Mouse (Mus musculus) heart, embryonic 11.5 days (tissue): ENCODE measurements around the gene Trappc4. TPM values are rescaled to one million over a fixed set of nuclear protein-coding genes. Genes with fewer than 3 reads are reported as not detected.
A peak's percentile ranks its signal among the peaks of the same experiment; 100 is the strongest.

Source experiments
- ATAC-seq: fragments of 200-750 bp; cut with Nextera tagmentation; replicated peaks from 2 replicates; pipeline ENCODE4 v1.8.0; 2017; ENCODE audit warnings: moderate library complexity; ENCODE audit not compliant: insufficient number of reproducible peaks, low FRiP score, low TSS enrichment
- H3K27ac ChIP-seq: fragments of 300-500 bp; sonication (generic); 2 replicates; pipeline ENCODE4 v1.5.1; 2014; ENCODE audit warnings: mild to moderate bottlenecking, low read depth, low read length
- H3K27me3 ChIP-seq: fragments of 300-500 bp; sonication (generic); 2 replicates; pipeline ENCODE4 v1.6.1; 2014; ENCODE audit warnings: mild to moderate bottlenecking, low read length, mixed read lengths; ENCODE audit not compliant: control insufficient read depth, insufficient read depth
- H3K36me3 ChIP-seq: fragments of 300-500 bp; sonication (generic); 2 replicates; pipeline ENCODE4 v1.6.1; 2014; ENCODE audit warnings: mild to moderate bottlenecking, low read length, moderate library complexity, mixed read lengths; ENCODE audit not compliant: control insufficient read depth, insufficient read depth
- H3K4me1 ChIP-seq: fragments of 300-500 bp; sonication (generic); 2 replicates; pipeline ENCODE4 v1.6.1; 2014; ENCODE audit warnings: low read length; ENCODE audit not compliant: control insufficient read depth, insufficient read depth
- H3K4me2 ChIP-seq: fragments of 300-500 bp; sonication (generic); 2 replicates; pipeline ENCODE4 v1.6.1; 2014; ENCODE audit warnings: mild to moderate bottlenecking, moderate library complexity
- H3K4me3 ChIP-seq: fragments of 300-500 bp; sonication (generic); 2 replicates; pipeline ENCODE4 v1.5.1; 2014; ENCODE audit warnings: low read depth, low read length
- H3K9ac ChIP-seq: fragments of 300-500 bp; sonication (generic); 2 replicates; pipeline ENCODE4 v1.6.1; 2014; ENCODE audit warnings: mild to moderate bottlenecking, low read depth, low read length, moderate library complexity
- H3K9me3 ChIP-seq: fragments of 300-500 bp; sonication (generic); replicated peaks from 2 replicates; pipeline ENCODE4 v1.6.1; 2016; ENCODE audit warnings: low read length; ENCODE audit not compliant: control insufficient read depth
- WGBS: fragments of 180-500 bp; shearing (Covaris S2); extraction: QIAGEN DNeasy Blood & Tissue Kit; methylation state at CpG from one replicate; pipeline ENCODE4 v1.1.7; 2014; ENCODE audit not compliant: insufficient replicate concordance; 5-methylcytosine and 5-hydroxymethylcytosine counted together
- polyA plus RNA-seq: library from polyadenylated mRNA; unstranded; fragments of >200 nt; fragmentation: Nextera tagmentation; extraction: Ambion mirVana; gene quantifications from 2 replicates; pipeline ENCODE4 v1.2.1, GENCODE M21; 2014

Trappc4 gene
- polyA plus RNA-seq, 1 experiment from 2014 or later, result 76.8 TPM

- Histone ChIP-seq H3K27me3 (no peaks in the 10 kb centered on the region), H3K4me3 (peak overlapping the region; percentile 78), H3K9me3 (no peaks in the 10 kb centered on the region), H3K9ac (peak overlapping the region; percentile 28; the same call in 1 of the 2 replicates), H3K4me2 (peak overlapping the region; percentile 89), H3K27ac (no peak overlapping the region), H3K36me3 (peaks cover 23% of the 10 kb centered on the region), H3K4me1 (peaks cover 9% of the 10 kb centered on the region)
- no peak for ATAC-seq
- 39% methylated on average over 4 of the region's 4 CpGs for WGBS
Measured at GRCm38 (mm10) chr9:44398087-44398486, 9.3 kb downstream of the Trappc4 start.

- peak within 1 kb of the TSS; percentile 80 for H3K27ac ChIP-seq
- H3K4me1 ChIP-seq, result peaks cover 9% of the 10 kb centered on the region
Measured at GRCm38 (mm10) chr9:44396684-44397411, 10.6 kb downstream of the Trappc4 start, which contains the start of gene Slc37a4. Gene Slc37a4, plus strand, starts transcription at chr9:44396852.

GRCm38 (mm10) chr9:44391466-44391865 lies 15.9 kb downstream of the Trappc4 start:
- no peak; the same call in 1 of the 2 replicates for ATAC-seq
- peaks cover 33% of the 10 kb centered on the region for H3K36me3 ChIP-seq

More at GRCm38 (mm10) chr9:44396684-44397411, 10.6 kb downstream of the Trappc4 start, which contains the start of gene Slc37a4:
- Histone ChIP-seq H3K36me3 (peaks cover 14% of the 10 kb centered on the region), H3K9ac (peak within 1 kb of the TSS; percentile 91), H3K9me3 (no peaks in the 10 kb centered on the region), H3K27me3 (no peaks in the 10 kb centered on the region), H3K4me3 (peak within 1 kb of the TSS; percentile 78), H3K4me2 (peak within 1 kb of the TSS; percentile 89)
- under 1% methylated on average over 43 of the region's 43 CpGs for WGBS
- peak; percentile 99 for ATAC-seq

GRCm38 (mm10) chr9:44389273-44389672 lies 18.1 kb downstream of the Trappc4 start:
- Histone ChIP-seq H3K36me3 (peaks cover 52% of the 10 kb centered on the region), H3K9ac (no peak overlapping the region), H3K27me3 (no peaks in the 10 kb centered on the region), H3K4me2 (no peak overlapping the region), H3K4me1 (no peaks in the 10 kb centered on the region), H3K9me3 (no peaks in the 10 kb centered on the region), H3K27ac (no peak overlapping the region), H3K4me3 (no peak overlapping the region)
- no peak for ATAC-seq
- 62% methylated on average over 8 of the region's 8 CpGs for whole genome bisulfite sequencing

More at GRCm38 (mm10) chr9:44391466-44391865, 15.9 kb downstream of the Trappc4 start:
- H3K9ac ChIP-seq, result no peak overlapping the region
- H3K27ac ChIP-seq, result no peak overlapping the region
- no peak overlapping the region for H3K4me3 ChIP-seq
- no peaks in the 10 kb centered on the region for H3K9me3 ChIP-seq
- H3K4me1 ChIP-seq, result no peaks in the 10 kb centered on the region
- H3K27me3 ChIP-seq, result no peaks in the 10 kb centered on the region
- H3K4me2 ChIP-seq, result no peak overlapping the region
- WGBS, result 47% methylated on average over 4 of the region's 4 CpGs

GRCm38 (mm10) chr9:44387221-44387620 lies 20.2 kb downstream of the Trappc4 start:
- no peak overlapping the region for H3K9ac ChIP-seq

GRCm38 (mm10) chr9:44384596-44384995 lies 22.8 kb downstream of the Trappc4 start:
- ATAC-seq, result no peak
- Histone ChIP-seq H3K27ac (no peak overlapping the region), H3K9ac (no peak overlapping the region), H3K4me2 (no peak overlapping the region), H3K36me3 (peaks cover 63% of the 10 kb centered on the region), H3K4me3 (no peak overlapping the region), H3K27me3 (no peaks in the 10 kb centered on the region), H3K9me3 (no peaks in the 10 kb centered on the region), H3K4me1 (peaks cover 9% of the 10 kb centered on the region)
- 89% methylated on average over 13 of the region's 13 CpGs for WGBS

More at GRCm38 (mm10) chr9:44387221-44387620, 20.2 kb downstream of the Trappc4 start:
- no peaks in the 10 kb centered on the region for H3K27me3 ChIP-seq
- no peaks in the 10 kb centered on the region for H3K9me3 ChIP-seq
- no peak for ATAC-seq
- no peak overlapping the region for H3K4me2 ChIP-seq
- H3K4me1 ChIP-seq, result no peaks in the 10 kb centered on the region
- no peak overlapping the region for H3K4me3 ChIP-seq
- 75% methylated on average over 3 of the region's 3 CpGs for WGBS
- H3K36me3 ChIP-seq, result peaks cover 63% of the 10 kb centered on the region
- no peak overlapping the region for H3K27ac ChIP-seq

GRCm38 (mm10) chr9:44379862-44380261 lies 27.5 kb downstream of the Trappc4 start:
- Histone ChIP-seq H3K27ac (peak overlapping the region; percentile 83), H3K27me3 (no peaks in the 10 kb centered on the region), H3K4me3 (peak overlapping the region; percentile 89), H3K4me1 (peaks cover 14% of the 10 kb centered on the region), H3K36me3 (peaks cover 23% of the 10 kb centered on the region), H3K9ac (peak overlapping the region; percentile 95), H3K9me3 (no peaks in the 10 kb centered on the region), H3K4me2 (peak overlapping the region; percentile 72)
- 5% methylated on average over 15 of the region's 15 CpGs for WGBS
- no peak; the same call in 1 of the 2 replicates for ATAC-seq

GRCm38 (mm10) chr9:44379054-44379834 lies 28.2 kb downstream of the Trappc4 start, which contains the start of gene Hyou1:
Gene Hyou1, plus strand, starts transcription at chr9:44379490.
- H3K4me2 ChIP-seq, result peak within 1 kb of the TSS; percentile 72
- peaks cover 17% of the 10 kb centered on the region for H3K36me3 ChIP-seq
- peak; percentile 98 for ATAC-seq
- H3K4me1 ChIP-seq, result peaks cover 14% of the 10 kb centered on the region
- H3K27ac ChIP-seq, result peak within 1 kb of the TSS; percentile 87
- H3K9ac ChIP-seq, result peak within 1 kb of the TSS; percentile 95
- peak within 1 kb of the TSS; percentile 89 for H3K4me3 ChIP-seq
- no peaks in the 10 kb centered on the region for H3K9me3 ChIP-seq
- H3K27me3 ChIP-seq, result no peaks in the 10 kb centered on the region
- WGBS, result under 1% methylated on average over 83 of the region's 83 CpGs
